Mouse (Mus musculus): ENCODE measurements around the gene Exoc2. TPM values are rescaled to one million over a fixed set of nuclear protein-coding genes. Genes with fewer than 3 reads are reported as not detected.

The Exoc2 gene
- total RNA-seq, 4 experiments from 2014 or later, result 37.6 to 42.7 (median 40.4) TPM

- DNase-seq (ENCODE audit: low spot score in 2 of 2), result no peak
Observed at GRCm38 (mm10) chr13:30972102-30972501, 1.8 kb downstream of the Exoc2 start.

- no peak for DNase-seq (ENCODE audit: low spot score in 2 of 2)
Observed at GRCm38 (mm10) chr13:30971047-30971446, 2.8 kb downstream of the Exoc2 start.

- DNase-seq (ENCODE audit: low spot score in 2 of 2), result no peak
Observed at GRCm38 (mm10) chr13:30968311-30968710, 5.6 kb downstream of the Exoc2 start.

- DNase-seq (ENCODE audit: low spot score in 2 of 2), result no peak
Observed at GRCm38 (mm10) chr13:30966507-30966911, 7.4 kb downstream of the Exoc2 start.

GRCm38 (mm10) chr13:30961932-30962331, 12.0 kb downstream of the Exoc2 start:
- DNase-seq (ENCODE audit: low spot score in 2 of 2), result no peak

GRCm38 (mm10) chr13:30960714-30961113, 13.2 kb downstream of the Exoc2 start:
- DNase-seq (ENCODE audit: low spot score in 2 of 2), result no peak

GRCm38 (mm10) chr13:30953580-30953979, 20.3 kb downstream of the Exoc2 start:
- DNase-seq (ENCODE audit: low spot score in 2 of 2), result no peak

GRCm38 (mm10) chr13:30952044-30952443, 21.8 kb downstream of the Exoc2 start:
- no peak for DNase-seq (ENCODE audit: low spot score in 2 of 2)

GRCm38 (mm10) chr13:30949181-30949580, 24.7 kb downstream of the Exoc2 start:
- DNase-seq (ENCODE audit: low spot score in 2 of 2), result no peak

- no peak for DNase-seq (ENCODE audit: low spot score in 2 of 2)
Observed at GRCm38 (mm10) chr13:30947540-30947939, 26.4 kb downstream of the Exoc2 start, which contains the start of gene Hus1b. Gene Hus1b, minus strand, starts transcription at chr13:30947759.

- no peak for DNase-seq (ENCODE audit: low spot score in 2 of 2)
Observed at GRCm38 (mm10) chr13:30947129-30947528, 26.8 kb downstream of the Exoc2 start.

- DNase-seq (ENCODE audit: low spot score in 2 of 2), result no peak
Observed at GRCm38 (mm10) chr13:30945788-30946187, 28.1 kb downstream of the Exoc2 start.

GRCm38 (mm10) chr13:30932972-30933371, 40.9 kb downstream of the Exoc2 start:
- no peak for DNase-seq (ENCODE audit: low spot score in 2 of 2)

- no peak for DNase-seq (ENCODE audit: low spot score in 2 of 2)
Observed at GRCm38 (mm10) chr13:30931613-30932012, 42.3 kb downstream of the Exoc2 start.

GRCm38 (mm10) chr13:30929119-30929518, 44.8 kb downstream of the Exoc2 start:
- DNase-seq (ENCODE audit: low spot score in 2 of 2), result no peak

- DNase-seq (ENCODE audit: low spot score in 2 of 2), result no peak
Observed at GRCm38 (mm10) chr13:30924269-30924668, 49.6 kb downstream of the Exoc2 start.

GRCm38 (mm10) chr13:30921914-30922313, 52.0 kb downstream of the Exoc2 start:
- DNase-seq (ENCODE audit: low spot score in 2 of 2), result no peak

- no peak for DNase-seq (ENCODE audit: low spot score in 2 of 2)
Observed at GRCm38 (mm10) chr13:30913757-30914156, 60.1 kb downstream of the Exoc2 start.

GRCm38 (mm10) chr13:30913028-30913427, 60.9 kb downstream of the Exoc2 start:
- DNase-seq (ENCODE audit: low spot score in 2 of 2), result no peak

- no peak for DNase-seq (ENCODE audit: low spot score in 2 of 2)
Observed at GRCm38 (mm10) chr13:30911931-30912625, 61.8 kb downstream of the Exoc2 start.

- no peak for DNase-seq (ENCODE audit: low spot score in 2 of 2)
Observed at GRCm38 (mm10) chr13:30910889-30911288, 63.0 kb downstream of the Exoc2 start.

GRCm38 (mm10) chr13:30902286-30902685, 71.6 kb downstream of the Exoc2 start:
- DNase-seq (ENCODE audit: low spot score in 2 of 2), result no peak

GRCm38 (mm10) chr13:30901387-30902041, 72.4 kb downstream of the Exoc2 start:
- no peak for DNase-seq (ENCODE audit: low spot score in 2 of 2)
